Mouse (Mus musculus) olfactory bulb, adult 2 months (tissue): Measurements from ENCODE around the gene Chit1.

Experiments used
- CTCF ChIP-seq: fragments of 200-500 bp; IDR thresholded peaks from 2 replicates; pipeline ENCODE4 v1.5.1; 2012; ENCODE audit warnings: low read depth, mild to moderate bottlenecking, low read length, moderate library complexity; ENCODE audit not compliant: insufficient read depth
- POLR2A ChIP-seq: fragments of 200-500 bp; IDR thresholded peaks from 2 replicates; pipeline ENCODE4 v1.6.1; 2012; ENCODE audit warnings: mild to moderate bottlenecking, low read depth, low read length, moderate library complexity; ENCODE audit not compliant: insufficient read depth

GRCm38 (mm10) chr1:134160404-134160803, 49.4 kb downstream of the Chit1 start:
- no peak for TF ChIP-seq CTCF
- TF ChIP-seq POLR2A, result no peak
